Mouse (Mus musculus): ENCODE data around the gene Tmem38b.

DNA sequence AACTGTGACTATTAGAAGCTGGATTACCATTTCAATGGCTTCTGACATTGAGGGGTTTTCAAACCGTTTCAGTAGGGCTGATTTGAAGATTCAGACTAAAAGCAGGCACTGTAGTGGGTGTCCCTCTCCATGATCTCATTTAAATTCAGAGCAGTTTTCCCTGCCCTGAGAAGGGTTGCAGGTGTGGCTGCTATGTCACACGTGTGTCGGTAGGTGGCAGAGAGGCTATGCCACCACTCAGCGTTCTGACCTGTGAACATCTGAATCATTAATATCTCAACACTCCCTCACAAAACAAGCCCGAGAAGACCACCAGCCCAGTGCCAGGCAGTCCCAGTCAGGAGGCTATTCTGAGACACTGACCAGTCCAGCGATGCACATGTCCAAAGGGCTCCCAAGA lies 79.7 kb downstream of the Tmem38b start:
- TF ChIP-seq CTCF (IDR thresholded peaks at IDR 0.05; ENCODE audit: insufficient read depth, low read depth, low read length) = no peak
- TF ChIP-seq POLR2A (IDR thresholded peaks at IDR 0.05; ENCODE audit: insufficient read depth, low read depth, low read length) = no peak

Measured in olfactory bulb, adult 2 months (tissue).